Mouse (Mus musculus): ENCODE measurements at regions not wholly inside any gene's neighbourhood (a gene's known extent, or its start where the extent isn't known, plus 50 kb on each side); places are given as distances from the start of the nearest gene placed in this dataset.
A peak's percentile ranks its signal among the peaks of the same experiment; 100 is the strongest.

DNA sequence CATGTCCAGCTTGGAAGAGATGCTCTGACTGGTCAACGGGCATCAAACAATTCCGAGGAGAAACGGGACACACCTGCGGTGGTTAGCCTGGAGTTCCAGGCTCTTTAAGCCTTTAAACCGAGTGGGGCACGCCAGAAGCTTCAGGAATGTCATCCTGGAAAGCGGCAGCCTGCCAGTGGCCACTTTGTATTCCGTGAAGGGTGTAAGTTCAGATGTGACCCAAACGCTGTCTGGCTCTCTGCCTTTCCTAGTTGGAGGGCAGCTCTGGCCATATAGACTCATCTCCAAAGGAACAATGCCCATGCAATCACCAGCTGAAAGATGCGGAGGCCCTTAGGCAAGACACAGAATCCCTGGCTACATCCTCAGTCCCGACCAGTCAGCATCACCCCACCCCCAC, 597.8 kb upstream of the Gm10131 start:
- DNase-seq (ENCODE audit: low read depth, low spot score): no peak

DNA sequence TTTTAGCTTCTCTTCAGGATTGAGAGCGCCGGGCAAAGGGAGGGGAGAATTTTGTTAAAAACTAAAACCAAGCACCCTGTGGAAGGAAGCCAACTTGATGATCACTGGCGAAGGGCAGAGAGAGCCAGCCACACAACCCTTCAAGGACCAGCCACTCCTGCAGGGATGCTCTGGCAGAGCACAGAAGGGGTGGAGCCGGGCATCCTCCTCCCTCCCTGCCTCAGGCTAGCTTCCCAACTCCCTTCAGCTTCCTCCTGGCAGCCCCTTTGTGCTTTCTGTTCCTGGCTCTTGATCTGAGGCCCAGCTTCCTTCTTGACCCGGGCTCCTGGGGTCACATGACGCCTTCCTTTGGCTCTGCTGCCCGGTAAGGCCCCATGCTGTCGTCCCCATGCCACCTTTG, 591.8 kb upstream of the Gm10131 start:
- DNase-seq (ENCODE audit: low read depth, low spot score): no peak

DNA sequence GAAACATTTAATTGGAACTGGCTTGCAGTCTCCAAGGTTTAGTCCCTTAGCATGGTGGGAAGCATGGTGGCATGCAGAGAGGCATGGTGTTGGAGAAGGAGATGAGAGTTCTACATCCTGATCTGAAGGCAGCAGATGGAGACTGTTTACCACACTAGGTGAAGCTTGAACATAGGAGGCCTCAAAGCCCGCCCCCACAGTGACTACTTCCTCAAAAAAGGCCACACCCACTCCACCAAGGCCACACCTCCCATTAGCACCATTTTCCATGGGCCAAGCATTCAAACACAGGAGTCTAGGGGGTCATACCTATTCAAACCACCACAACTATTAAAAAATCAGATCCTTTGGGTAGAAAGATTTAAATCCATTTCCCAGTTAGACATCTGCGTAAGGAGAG, 591.3 kb upstream of the Gm10131 start:
- DNase-seq (ENCODE audit: low read depth, low spot score): no peak

DNA sequence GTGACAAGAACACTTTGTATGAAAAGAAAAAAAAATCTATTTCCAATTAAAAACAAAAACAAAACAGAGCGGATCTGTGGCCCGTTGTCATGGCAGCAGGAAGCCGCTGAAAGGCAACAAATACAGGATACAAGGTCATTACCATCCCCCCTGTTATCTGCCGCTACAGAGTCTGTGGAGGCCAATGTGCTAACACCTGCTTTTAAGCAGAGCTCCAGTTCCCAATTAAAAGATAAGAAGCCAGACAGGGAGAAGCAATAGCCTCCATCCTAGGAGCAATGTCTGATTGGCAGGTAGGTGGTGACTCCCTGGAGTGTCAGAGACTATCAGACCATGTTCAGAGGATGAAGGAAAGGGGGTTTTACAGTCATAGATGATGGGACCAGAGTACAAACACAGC, 587.5 kb upstream of the Gm10131 start:
- no peak for DNase-seq (ENCODE audit: low read depth, low spot score)

DNA sequence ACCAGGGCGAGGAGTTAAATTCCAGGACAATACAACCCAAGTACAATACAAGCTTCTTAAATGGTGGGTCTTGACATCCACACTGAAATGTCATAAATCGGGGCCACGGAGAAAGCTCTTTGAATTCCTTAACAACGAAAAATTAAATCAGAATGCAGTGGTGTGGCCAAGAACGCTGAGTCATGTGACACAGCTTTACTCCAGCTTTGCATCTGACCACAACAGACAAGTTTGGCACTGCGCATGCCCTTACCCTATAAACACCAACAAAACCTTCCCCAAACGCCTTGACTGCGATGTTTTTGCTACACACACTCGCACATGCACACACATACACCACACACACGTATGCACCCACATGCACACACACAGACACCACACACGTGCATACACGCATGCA, 584.8 kb upstream of the Gm10131 start:
- no peak for DNase-seq (ENCODE audit: low read depth, low spot score)

DNA sequence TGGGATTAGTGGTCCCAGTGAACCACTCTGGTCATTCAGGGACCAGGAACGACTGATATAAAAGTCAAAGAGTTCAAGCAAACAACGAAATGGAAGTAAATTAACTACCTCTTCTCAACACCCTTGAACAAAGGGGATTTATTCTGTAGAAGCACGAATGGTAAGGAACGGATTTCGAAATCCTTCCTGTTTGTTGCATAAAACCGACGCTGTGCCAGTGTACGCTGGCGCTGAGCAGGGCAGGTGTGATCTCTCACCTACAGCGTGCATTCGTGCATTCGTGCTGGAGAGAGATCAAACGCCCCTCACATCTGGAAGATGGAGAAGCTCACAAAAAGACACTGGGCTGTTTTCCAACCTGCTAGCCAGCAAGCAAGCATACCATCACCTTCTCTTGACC, 581.1 kb upstream of the Gm10131 start:
- DNase-seq (ENCODE audit: low read depth, low spot score): no peak

DNA sequence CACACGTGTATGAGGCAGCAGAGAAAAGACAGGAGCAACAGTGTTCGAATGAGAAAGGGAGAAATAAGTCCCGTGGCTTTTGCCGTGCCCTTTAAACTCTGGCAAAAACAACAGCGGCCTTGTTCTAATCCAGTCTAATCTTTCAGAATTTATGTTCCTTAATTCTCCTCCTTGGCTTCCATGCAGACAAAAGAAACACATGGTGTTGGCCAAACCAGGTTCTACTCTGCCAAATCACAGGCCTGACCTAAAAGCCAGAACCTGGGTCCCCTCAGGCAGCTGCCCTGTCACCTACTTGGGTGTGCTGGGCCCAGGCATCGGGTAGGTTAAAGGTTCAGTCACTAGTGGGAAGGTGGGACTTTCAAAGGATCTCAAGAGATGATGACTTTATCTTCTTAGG, 580.2 kb upstream of the Gm10131 start:
- DNase-seq (ENCODE audit: low read depth, low spot score): no peak

DNA sequence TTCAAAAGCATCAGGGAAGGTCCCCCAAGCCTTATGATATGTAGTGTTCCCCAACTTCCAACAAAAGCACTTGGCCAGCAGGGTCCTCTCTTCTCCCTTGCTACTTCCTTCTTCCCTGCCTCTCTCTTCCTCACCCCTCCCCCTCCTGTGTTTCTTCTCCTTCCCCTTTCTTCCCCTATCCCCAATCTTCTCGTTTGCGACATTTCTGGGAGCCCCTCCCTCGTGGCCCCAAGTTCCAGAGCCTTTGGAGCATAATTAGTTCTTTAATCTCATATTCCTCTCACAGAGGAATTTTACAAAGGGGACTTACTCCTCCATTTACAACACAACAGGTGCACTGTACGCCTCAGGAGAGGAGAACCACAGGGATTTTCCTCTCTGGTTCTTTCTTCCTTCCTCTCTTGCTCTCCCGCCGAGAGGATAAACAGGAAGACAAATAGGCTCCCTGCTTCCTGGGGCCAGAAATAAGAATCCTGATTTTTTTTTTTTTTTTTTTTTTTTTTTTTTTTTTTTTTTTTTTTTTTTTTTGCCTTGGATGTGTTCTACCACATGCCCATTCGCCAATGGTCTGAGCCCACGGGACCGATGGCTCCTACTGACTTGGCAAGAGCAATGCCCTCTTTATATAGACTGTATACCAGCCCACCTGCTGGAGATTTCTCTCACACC, 578.4 kb upstream of the Gm10131 start:
- no peak for DNase-seq (ENCODE audit: low read depth, low spot score)

DNA sequence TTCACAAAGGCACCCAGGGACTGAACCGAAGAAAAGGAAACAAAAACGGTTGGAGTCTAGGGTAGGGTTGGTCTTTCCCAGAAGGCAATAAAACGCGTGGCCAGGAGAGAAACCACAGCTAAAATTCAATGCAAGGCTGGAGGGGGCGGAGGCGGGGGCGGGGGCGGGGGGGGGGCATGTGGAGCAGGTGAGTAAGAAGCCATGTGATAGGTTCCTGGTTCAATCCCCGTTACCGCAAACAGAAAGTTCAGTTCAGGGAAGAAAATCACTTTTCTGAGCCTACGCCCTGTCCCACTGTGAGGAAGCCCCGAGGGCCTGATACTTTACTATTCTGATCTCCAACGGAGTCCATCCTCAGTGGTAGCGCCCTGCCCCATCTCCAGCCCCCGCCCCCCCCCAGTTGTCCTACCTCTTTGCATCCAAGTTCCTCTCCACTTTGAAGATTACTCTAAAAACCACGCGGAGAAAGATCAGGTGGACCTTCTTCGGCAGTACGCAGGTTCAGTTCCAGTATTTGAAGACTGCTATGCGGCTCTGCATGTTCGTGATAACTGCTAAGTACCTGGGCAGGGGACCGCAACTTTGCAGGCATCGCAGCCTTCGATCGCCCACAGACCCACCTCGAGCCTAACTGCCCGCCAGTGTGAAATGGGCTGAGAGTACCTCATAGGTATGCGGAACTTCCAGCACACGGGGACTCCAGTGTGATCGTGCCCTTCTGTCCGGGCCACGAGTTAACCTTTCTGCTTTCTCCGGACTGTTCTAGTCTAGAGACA, 577.7 kb upstream of the Gm10131 start:
- no peak for DNase-seq (ENCODE audit: low read depth, low spot score)

DNA sequence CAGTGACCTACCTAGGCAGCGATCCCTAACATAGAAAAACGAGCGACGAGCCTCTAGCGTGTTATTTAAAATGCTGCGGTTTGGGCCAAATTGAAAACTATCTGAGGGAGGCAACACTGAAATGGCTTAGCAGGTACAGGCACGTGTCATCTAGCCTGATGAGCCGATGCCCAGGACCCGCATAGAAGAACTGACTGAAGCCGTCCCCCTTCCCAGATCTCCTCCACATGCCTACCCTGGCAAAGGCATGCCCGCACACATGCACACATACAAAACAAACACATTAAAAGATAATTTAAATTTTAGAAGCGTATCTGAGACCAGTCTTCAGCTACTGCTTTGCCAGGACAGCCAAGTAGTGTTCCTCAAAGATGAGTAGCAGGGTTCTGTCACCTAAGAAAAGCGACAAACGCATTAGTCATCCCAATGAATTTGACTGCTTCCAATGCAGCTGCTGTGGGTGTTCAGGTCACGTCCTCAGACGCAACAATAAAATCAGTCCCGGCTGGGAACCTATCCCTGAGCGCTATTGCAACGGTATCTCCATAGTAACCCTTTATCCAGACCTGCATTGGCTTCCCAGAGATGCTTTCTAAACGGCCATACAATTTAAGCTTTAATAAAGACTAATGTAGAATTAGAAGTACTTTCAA, 577.0 kb upstream of the Gm10131 start:
- DNase-seq (ENCODE audit: low read depth, low spot score): peak; percentile 56

DNA sequence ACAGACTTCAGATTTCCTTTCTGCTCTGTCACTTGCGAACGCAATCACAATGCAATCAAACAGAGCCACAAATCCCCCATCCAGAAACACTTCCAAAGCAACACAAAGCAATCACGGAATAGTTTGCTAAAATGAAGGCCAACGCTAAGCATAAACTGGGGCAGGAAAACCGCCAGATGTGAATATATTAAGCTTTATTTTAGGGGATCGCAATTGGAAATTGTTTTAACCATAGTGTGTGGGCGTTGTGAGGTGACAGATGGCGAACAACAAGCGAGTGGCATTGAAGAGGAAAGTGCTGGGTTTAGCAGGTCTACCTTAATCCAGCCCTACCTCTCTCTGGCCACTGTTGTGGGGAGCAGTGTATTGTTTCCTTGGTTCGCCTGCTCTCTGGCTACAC, 574.8 kb upstream of the Gm10131 start:
- no peak for DNase-seq (ENCODE audit: low read depth, low spot score)

DNA sequence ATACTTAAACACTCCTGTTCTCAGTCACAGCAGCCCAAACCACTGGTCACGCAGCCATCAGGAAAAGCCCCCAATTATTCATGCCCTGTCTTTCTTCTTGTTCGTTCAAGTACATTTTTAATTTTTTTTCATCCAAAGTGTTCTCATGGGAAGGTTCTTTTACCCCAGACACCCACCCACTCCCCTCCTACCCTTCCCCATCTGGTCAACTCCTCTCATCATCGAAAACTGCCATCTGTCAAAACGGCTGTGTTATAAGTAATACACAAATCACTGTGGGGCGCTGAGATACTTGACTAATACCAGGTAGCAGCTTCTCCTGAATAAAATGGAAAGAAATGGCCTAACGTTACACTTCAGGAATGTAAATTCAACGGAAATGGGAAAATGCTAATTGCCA, 573.1 kb upstream of the Gm10131 start:
- DNase-seq (ENCODE audit: low read depth, low spot score): no peak

DNA sequence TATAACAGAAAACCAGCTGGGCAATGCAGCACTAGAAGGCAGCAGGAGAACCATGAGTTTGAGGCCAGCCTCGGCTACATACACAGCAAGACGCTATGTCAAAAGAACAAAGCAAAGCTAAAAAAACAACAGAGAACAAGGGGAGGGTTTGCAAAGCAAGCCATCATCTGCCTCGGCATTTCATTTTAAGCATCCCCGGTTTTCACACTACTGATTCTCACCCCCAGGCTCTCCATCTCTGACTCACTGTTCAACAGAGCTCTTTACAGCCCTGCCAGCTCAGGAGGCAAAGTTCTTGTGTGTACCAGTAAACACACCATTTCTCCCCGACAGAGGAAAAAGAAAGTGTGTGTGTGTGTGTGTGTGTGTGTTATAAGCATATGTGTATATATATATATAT, 571.6 kb upstream of the Gm10131 start:
- no peak for DNase-seq (ENCODE audit: low read depth, low spot score)

DNA sequence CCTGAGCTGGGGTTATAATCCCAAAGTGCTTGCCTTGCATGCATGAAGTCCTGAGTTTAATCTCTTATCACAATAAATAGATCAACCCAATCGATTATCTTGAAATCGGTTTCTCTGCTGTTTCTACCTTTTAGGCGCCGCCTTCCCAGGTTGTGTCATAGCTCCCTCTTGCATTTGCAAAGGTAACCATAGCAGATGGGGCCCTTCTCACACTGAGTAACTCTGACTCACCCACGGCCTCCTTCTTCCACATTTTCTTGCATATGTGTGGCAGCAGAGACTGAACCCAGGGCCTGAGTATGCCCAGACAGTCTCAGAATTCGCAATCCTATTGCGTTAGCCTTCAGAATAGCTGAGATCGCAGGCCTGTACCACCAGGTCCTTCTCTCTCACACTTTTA, 570.7 kb upstream of the Gm10131 start:
- DNase-seq (ENCODE audit: low read depth, low spot score): no peak

DNA sequence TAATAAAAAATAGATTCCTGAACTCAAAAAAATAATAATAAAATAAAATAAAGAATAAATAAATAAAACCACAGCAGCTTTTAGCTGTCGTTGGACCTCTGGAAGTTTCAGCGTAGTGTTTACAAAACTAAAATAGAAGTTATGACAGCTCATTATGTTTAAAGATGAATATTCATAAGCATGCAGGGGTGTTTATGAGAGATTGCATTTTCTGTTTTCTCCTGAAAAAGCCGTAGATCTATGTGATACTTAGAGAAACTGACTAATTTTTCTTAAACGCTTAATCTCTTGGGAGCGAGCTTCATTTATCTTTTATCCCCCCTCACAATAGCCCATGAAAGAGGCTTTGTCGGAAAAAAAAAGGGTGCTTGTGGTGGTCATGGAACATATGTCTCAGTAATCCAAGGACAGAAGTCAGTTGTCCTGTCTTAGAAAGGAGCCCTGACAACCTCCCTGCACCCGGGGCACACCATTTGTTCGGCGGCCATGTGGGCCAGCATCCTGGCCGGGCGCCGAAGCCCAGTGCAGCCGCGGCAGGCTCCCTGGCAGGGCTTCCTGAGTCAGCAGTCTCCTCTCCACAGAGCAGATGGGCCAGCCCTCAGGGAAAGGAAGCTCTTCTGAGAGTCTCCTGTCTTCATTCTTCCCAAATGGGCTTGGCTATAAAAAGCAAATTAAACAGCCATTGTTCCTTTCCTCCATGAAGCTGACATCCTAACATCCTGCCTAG, 568.2 kb upstream of the Gm10131 start:
- peak; percentile 77 for DNase-seq (ENCODE audit: low read depth, low spot score)

DNA sequence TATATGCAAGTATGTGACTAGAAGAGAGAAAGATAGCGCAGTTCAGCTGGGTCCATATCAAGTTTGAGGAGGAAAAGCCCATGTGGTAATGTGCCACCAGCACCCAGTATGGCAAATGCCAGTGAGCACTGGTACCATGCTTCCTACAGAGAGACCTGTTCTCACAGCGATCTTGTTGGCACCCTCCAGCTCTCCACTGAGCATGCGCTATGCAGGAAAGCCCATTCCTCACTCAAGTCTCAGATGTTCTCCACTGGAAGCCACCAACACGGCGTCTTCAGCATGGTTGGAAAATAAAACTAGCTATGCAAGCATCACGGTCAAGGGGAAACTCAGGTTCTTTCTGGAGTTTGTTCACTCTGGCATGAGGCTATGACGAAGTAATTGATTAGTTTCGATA, 567.3 kb upstream of the Gm10131 start:
- DNase-seq (ENCODE audit: low read depth, low spot score): no peak

DNA sequence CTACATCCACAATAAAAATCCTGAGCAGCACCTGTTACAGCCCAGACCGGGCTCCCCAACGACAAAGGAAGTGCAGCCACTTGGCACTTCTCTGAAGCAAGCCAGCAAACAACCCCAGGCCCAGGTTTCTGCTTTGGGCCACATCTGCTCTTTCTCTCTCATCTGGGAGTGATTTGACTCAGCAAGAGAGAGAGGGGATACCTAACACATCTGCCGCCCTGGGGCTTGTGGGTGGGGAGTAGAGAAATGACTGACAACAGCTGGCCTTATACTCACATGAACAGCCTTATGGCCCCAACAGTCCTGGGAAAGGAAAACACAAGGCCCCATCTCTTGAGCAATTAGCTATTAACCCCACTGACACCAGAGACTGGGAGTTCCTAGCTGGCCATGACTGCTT, 560.2 kb upstream of the Gm10131 start:
- DNase-seq (ENCODE audit: low read depth, low spot score): peak; percentile 52

DNA sequence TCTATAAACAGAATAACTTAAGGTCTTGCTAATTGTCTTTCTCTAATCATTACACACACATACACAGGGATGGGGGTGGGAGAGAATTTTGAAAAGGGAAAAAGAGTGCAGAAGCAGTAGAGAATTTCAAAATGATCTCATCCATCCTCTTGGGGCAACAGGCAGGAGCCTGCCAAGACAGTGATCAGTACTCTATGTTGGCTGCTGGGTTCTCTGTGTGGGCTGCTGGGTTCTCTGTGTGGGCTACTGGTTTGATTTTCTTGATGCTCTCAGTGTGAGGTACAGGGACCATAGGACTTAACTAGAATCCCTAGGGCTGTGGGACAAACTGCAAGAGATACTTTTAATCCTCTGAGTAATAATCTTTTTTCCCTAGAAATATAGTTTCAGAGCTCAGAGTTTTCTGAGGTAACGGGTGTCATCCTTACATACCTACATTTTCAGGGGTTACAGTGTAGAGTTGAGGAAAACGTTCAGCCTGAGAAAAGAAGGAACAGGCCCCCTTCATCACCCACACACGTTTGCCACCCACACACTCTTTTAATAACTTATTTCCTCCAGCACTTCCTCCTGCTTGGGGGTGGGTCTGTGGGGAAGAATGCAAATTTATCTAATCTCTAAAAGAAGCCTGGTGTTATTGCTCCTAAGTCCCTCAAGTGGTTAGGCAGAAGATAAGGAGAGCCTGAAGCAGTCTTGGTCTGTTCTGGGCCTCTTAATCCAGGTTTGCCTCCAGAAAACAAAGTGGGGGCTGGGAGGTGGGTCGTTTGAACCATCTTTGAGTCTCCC, 559.6 kb upstream of the Gm10131 start:
- DNase-seq (ENCODE audit: low read depth, low spot score): no peak

DNA sequence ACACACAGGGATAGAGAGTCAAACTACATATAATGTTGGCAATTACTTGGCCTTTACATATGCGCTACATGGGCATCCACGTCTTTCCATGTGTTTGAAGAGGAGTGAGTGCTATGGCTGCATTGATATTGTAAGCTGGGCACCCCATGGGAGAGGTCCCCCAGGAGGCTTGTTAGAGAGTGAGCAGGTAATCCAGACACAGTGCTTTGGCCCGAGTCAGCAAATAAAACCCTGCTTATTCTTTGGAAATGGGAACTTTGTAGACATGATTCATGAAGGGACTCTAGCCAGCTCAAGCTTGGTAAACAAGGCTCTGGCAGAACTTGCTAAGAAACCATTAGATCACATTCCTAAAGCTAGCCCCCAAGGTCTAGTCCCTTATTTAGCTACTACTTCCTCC, 557.6 kb upstream of the Gm10131 start:
- no peak for DNase-seq (ENCODE audit: low read depth, low spot score)

DNA sequence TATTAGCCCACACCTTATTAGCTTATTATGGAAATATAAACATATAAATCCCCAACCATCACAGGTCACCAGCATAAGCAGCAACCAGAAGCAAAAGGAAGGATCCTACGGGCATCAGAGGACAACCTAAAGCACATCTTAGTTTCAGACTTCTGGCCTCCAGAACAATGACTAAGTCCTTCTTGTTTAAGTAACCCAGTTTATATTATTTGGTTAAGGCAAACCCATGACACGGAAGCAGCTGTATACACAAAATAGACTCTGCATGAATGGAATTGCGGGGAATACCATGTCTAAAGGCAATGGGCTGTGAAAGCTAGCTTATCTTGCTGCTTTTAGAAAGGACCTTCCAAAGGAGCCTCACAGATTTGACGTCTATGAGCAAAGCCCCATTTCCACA, 552.9 kb upstream of the Gm10131 start:
- DNase-seq (ENCODE audit: low read depth, low spot score): no peak

DNA sequence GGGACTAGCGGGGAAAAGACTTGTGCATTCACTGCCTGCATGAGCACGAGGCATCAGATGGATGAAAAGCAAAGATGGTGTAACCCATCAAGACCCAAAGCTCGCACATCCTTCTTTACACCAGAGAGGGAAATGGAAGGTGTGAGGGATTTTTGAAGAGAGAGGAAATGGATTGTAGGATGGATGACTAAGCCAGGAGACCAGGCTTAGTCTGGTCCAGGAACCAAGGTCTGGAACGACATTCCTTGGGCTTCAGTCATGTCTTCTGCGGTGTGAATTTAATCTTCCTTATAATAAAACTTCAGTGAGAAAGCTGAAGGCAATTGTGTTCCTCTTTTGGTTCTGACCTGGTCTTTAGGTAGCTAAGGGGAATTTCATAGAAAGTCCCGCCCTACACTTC, 551.0 kb upstream of the Gm10131 start:
- DNase-seq (ENCODE audit: low read depth, low spot score): no peak

DNA sequence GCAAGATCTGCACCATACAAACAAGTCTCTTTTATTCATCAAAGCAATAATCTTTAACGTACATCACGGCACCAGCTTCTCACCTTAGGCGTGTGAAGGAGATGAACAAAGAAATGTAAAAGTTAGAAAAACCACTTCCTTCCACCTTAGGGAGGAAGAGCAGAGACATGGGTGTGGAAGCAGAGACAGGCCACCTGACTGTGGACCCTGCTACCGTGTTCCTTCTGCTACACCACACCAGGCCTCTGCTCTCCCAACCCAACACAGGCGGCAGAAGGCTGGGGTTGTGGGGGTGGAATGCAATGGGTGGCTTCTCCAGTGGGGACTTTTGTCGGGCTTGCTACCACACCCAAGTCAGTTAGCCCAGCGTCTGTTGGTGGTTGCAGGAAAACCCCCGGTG, 540.2 kb upstream of the Gm10131 start:
- DNase-seq (ENCODE audit: low read depth, low spot score): no peak
